In genomic region chr9:106043921-106044503, GRCm38 (mm10) we compare ENCODE assay signal across 21 mouse cellular contexts. TPM values are rescaled to one million over a fixed set of nuclear protein-coding genes. Genes with fewer than 3 reads are reported as not detected.
A peak's percentile ranks its signal among the peaks of the same experiment; 100 is the strongest.
DNase-seq lines count a peak whose midpoint lies in the region; ATAC-seq and TF ChIP-seq lines count a peak whose summit lies in the region.
"Had no signal": no experiment of that assay in that cellular context is flagged by ENCODE, and none has a peak within 500 bp of the region (broad histone marks: within the 10 kb centered on the region; RNA-seq: fewer than 3 reads in every experiment).

No protein-coding gene starts in this region.

- H3ac ChIP-seq in myocyte (ENCODE audit: control insufficient read depth, insufficient read length) = no peak overlapping the region

- no peaks in the 10 kb centered on the region for H3K36me3 ChIP-seq in embryonic facial prominence, embryonic 14.5 days (ENCODE audit: control insufficient read depth, insufficient read depth, low read length)
- no peaks in the 10 kb centered on the region for H3K36me3 ChIP-seq in embryonic facial prominence, embryonic 10.5 days (replicated peaks)
- no peaks in the 10 kb centered on the region for H3K36me3 ChIP-seq in lung, embryonic 14.5 days (ENCODE audit: insufficient read depth)
- H3K36me3 ChIP-seq in myocyte (ENCODE audit: control insufficient read depth, insufficient read depth) = no peaks in the 10 kb centered on the region
- H3K36me3 ChIP-seq: forebrain, embryonic 15.5 days; heart, embryonic 13.5 days; limb, embryonic 13.5 days had no signal

- DNase-seq in embryonic facial prominence, embryonic 14.5 days (ENCODE audit: low spot score) = peak; percentile 17
- DNase-seq in embryonic facial prominence, embryonic 10.5 days (ENCODE audit: low spot score) = no peak
- DNase-seq in lung, embryonic 14.5 days = peak; percentile 33
- no peak for DNase-seq in lung, adult 18-20 months
- DNase-seq in brain, adult 2 months (ENCODE audit: low read depth, low spot score) = peak; percentile 18
- DNase-seq in left cerebral cortex, postnatal 4 days = no peak
- DNase-seq in ovary, postnatal 36 days (ENCODE audit: low spot score) = no peak
- DNase-seq: adrenal gland, postnatal 25 days; cerebellum, adult 8-10 months; heart, postnatal 36 days; layer of hippocampus, adult 9-11 months; lung, postnatal 10 days; thymus, postnatal 25 days had no signal

- H3K4me2 ChIP-seq in embryonic facial prominence, embryonic 14.5 days (ENCODE audit: low read depth, low read length) = no peak overlapping the region
- H3K4me2 ChIP-seq in lung, embryonic 14.5 days = no peak overlapping the region
- peak overlapping the region; percentile 64 for H3K4me2 ChIP-seq in myocyte (ENCODE audit: low read depth)
- H3K4me2 ChIP-seq: forebrain, embryonic 15.5 days; heart, embryonic 13.5 days; limb, embryonic 13.5 days had no signal

- H3K27me3 ChIP-seq in embryonic facial prominence, embryonic 14.5 days (replicated peaks; ENCODE audit: control insufficient read depth, insufficient read depth, low read length) = no peaks in the 10 kb centered on the region
- H3K27me3 ChIP-seq in embryonic facial prominence, embryonic 10.5 days (replicated peaks; ENCODE audit: low read depth, poor library complexity, severe bottlenecking) = no peaks in the 10 kb centered on the region
- no peaks in the 10 kb centered on the region for H3K27me3 ChIP-seq in lung, embryonic 14.5 days (ENCODE audit: insufficient read depth, low read length)
- no peaks in the 10 kb centered on the region for H3K27me3 ChIP-seq in myocyte (ENCODE audit: control insufficient read depth, insufficient read depth, insufficient read length)
- H3K27me3 ChIP-seq: forebrain, embryonic 15.5 days; heart, embryonic 13.5 days; limb, embryonic 13.5 days had no signal

- no peaks in the 10 kb centered on the region for H3K4me1 ChIP-seq in embryonic facial prominence, embryonic 14.5 days (ENCODE audit: control insufficient read depth, insufficient read depth, low read length)
- H3K4me1 ChIP-seq in embryonic facial prominence, embryonic 10.5 days = no peaks in the 10 kb centered on the region
- H3K4me1 ChIP-seq in lung, embryonic 14.5 days (ENCODE audit: insufficient read depth) = no peaks in the 10 kb centered on the region
- H3K4me1 ChIP-seq: heart, embryonic 13.5 days; limb, embryonic 13.5 days had no signal

- no peak for TF ChIP-seq CTCF in lung, embryonic 14.5 days (IDR thresholded peaks at IDR 0.05; ENCODE audit: low read depth)

- H3K79me2 ChIP-seq in myocyte (ENCODE audit: control insufficient read depth, insufficient read depth) = no peaks in the 10 kb centered on the region

- no peak overlapping the region for H3K4me3 ChIP-seq in embryonic facial prominence, embryonic 14.5 days (ENCODE audit: low read depth, low read length)
- no peak overlapping the region for H3K4me3 ChIP-seq in embryonic facial prominence, embryonic 10.5 days
- no peak overlapping the region for H3K4me3 ChIP-seq in lung, embryonic 14.5 days (ENCODE audit: low read depth, low read length)
- H3K4me3 ChIP-seq in myocyte = no peak overlapping the region
- H3K4me3 ChIP-seq: forebrain, embryonic 15.5 days; heart, embryonic 13.5 days; limb, embryonic 13.5 days had no signal

- intact Hi-C loops in left cerebral cortex, postnatal 4 days (cut with DNase I) = no loop called here

- WGBS in embryonic facial prominence, embryonic 14.5 days = 44% methylated on average over 9 of the region's 9 CpGs
- WGBS in embryonic facial prominence, embryonic 10.5 days = 70% methylated on average over 9 of the region's 9 CpGs
- WGBS in lung, embryonic 14.5 days = 37% methylated on average over 9 of the region's 9 CpGs

- no peak overlapping the region for H3K9ac ChIP-seq in embryonic facial prominence, embryonic 14.5 days (ENCODE audit: low read depth, low read length)
- no peak overlapping the region for H3K9ac ChIP-seq in lung, embryonic 14.5 days
- H3K9ac ChIP-seq: forebrain, embryonic 15.5 days; heart, embryonic 13.5 days; limb, embryonic 13.5 days; liver, embryonic 14.5 days had no signal

- no peak for TF ChIP-seq POLR2A in myocyte (IDR thresholded peaks at IDR 0.05; ENCODE audit: insufficient read length, low read depth)

- ATAC-seq in embryonic facial prominence, embryonic 14.5 days (ENCODE audit: low read depth) = no peak
- no peak for ATAC-seq in lung, embryonic 14.5 days (ENCODE audit: insufficient read depth)
- ATAC-seq: activated CD4-positive, CD25-positive, alpha-beta regulatory T cell, adult 4 months; forebrain, embryonic 15.5 days; inflammation-experienced regulatory T-cells, adult 6 months had no signal

- H3K9me3 ChIP-seq in embryonic facial prominence, embryonic 14.5 days (ENCODE audit: control insufficient read depth, low read length) = no peaks in the 10 kb centered on the region
- no peaks in the 10 kb centered on the region for H3K9me3 ChIP-seq in embryonic facial prominence, embryonic 10.5 days
- H3K9me3 ChIP-seq in lung, embryonic 14.5 days (ENCODE audit: low read depth, low read length) = no peaks in the 10 kb centered on the region
- H3K9me3 ChIP-seq: forebrain, embryonic 15.5 days; heart, embryonic 13.5 days; limb, embryonic 13.5 days had no signal

- H3K27ac ChIP-seq in embryonic facial prominence, embryonic 14.5 days (replicated peaks; ENCODE audit: low read depth, low read length) = no peak overlapping the region
- H3K27ac ChIP-seq in embryonic facial prominence, embryonic 10.5 days (replicated peaks) = no peak overlapping the region
- H3K27ac ChIP-seq in lung, embryonic 14.5 days (ENCODE audit: low read depth) = no peak overlapping the region
- H3K27ac ChIP-seq: forebrain, embryonic 15.5 days; heart, embryonic 13.5 days; limb, embryonic 13.5 days; liver, embryonic 14.5 days had no signal

TF ChIP-seq in myocyte, 11 proteins besides CTCF, POLR2A, EP300 and RAD21:
- TF ChIP-seq TCF12 (IDR thresholded peaks at IDR 0.05; ENCODE audit: insufficient read depth, poor library complexity, severe bottlenecking) (no peak), SRF (IDR thresholded peaks at IDR 0.05; ENCODE audit: control insufficient read depth, insufficient read length, low read depth) (no peak), CEBPB (IDR thresholded peaks at IDR 0.05; ENCODE audit: insufficient read depth, poor library complexity, severe bottlenecking) (no peak)

RNA-seq across cellular contexts. Expression of gene Col6a4, which starts 52.6 kb away (rescaled TPM):
- polyA plus RNA-seq in embryonic facial prominence, embryonic 14.5 days (2014; fragmentation: Nextera tagmentation; extraction: Ambion mirVana) = 0.16 and 0.24 TPM in 2 replicates
- polyA plus RNA-seq in embryonic facial prominence, embryonic 10.5 days (2016; fragmentation: Nextera tagmentation; extraction: Ambion mirVana) = 0.09 and 0.25 TPM in 2 replicates
- 0.95 and 1.0 TPM in 2 replicates for polyA plus RNA-seq in lung, embryonic 14.5 days (2014; fragmentation: Nextera tagmentation; extraction: Ambion mirVana)
- polyA plus RNA-seq in myocyte (2012; fragmentation: generic; extraction: Trizol) = 0.01 TPM
- total RNA-seq in left cerebral cortex, postnatal 4 days (2021) = 1 to 10 TPM; 2.0 to 3.1 TPM
- total RNA-seq: heart, postnatal 36 days; megakaryocyte, adult 5-6 weeks had no signal
- polyA plus RNA-seq: inflammation-experienced regulatory T-cells, adult 6 months had no signal

Comparison
In these comparisons a context has a peak if more than half of its experiments do, and no peak if none do; other contexts are left out.
1. DNase-seq: peak in embryonic facial prominence, embryonic 14.5 days (single experiment), lung, embryonic 14.5 days (single experiment) and brain, adult 2 months (single experiment); none in embryonic facial prominence, embryonic 10.5 days (single experiment), lung, adult 18-20 months (0 of 2), left cerebral cortex, postnatal 4 days (single experiment) and ovary, postnatal 36 days (single experiment).